Mouse (Mus musculus): ENCODE measurements at regions not wholly inside any gene's neighbourhood (a gene's known extent, or its start where the extent isn't known, plus 50 kb on each side); places are given as distances from the start of the nearest gene placed in this dataset.
A peak's percentile ranks its signal among the peaks of the same experiment; 100 is the strongest.

DNA sequence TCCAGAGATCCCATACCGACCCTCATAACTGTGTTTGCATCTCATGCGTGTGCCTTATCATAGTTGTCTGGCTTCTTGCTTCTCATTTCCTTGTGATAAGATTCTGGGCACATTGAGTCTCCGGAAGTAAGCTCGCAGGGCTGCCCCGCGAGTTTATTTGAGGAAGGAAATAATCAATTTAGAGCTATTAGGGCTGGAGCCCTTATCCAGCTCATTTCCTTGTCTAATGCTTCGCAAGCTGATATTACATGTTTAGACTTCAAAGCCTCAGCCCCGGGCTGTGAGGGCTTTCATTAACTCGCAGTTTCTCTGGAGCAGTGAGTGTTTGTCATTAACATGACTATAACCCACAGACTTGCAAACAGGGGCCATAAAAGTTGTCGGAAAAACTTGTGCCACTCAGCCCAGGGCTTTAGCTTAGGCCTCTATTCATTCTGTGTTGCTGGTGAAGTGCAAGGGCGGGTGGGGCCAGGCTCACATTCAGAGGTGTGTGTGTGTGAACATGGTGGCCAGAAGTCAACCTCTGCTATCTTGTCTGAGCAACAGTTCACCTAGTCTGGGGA, 251.0 kb upstream of the Gm5148 start:
- TF ChIP-seq CTCF (IDR thresholded peaks at IDR 0.05; ENCODE audit: low read depth), result no peak
- TF ChIP-seq EP300 (IDR thresholded peaks at IDR 0.05; ENCODE audit: low read depth), result peak; percentile 62; the same call in 1 of the 2 replicates
